Mouse (Mus musculus): ENCODE measurements at regions not wholly inside any gene's neighbourhood (a gene's known extent, or its start where the extent isn't known, plus 50 kb on each side); places are given as distances from the start of the nearest gene placed in this dataset.

- H3K27ac ChIP-seq (ENCODE audit: low read length), result no peak overlapping the region
- peaks cover 10% of the 10 kb centered on the region; the same call in 1 of the 2 replicates for H3K4me1 ChIP-seq (ENCODE audit: insufficient read depth, low read length)
- peak; percentile 65; the same call in 1 of the 2 replicates for ATAC-seq (ENCODE audit: low FRiP score, low TSS enrichment)
- WGBS, result under 1% methylated on average over 18 of the region's 18 CpGs
- peaks cover 6% of the 10 kb centered on the region for H3K27me3 ChIP-seq (ENCODE audit: insufficient read depth, low read length)
- peak overlapping the region; percentile 65 for H3K4me2 ChIP-seq (replicated peaks; ENCODE audit: low read depth, low read length)
- no peaks in the 10 kb centered on the region for H3K9me3 ChIP-seq (ENCODE audit: low read length)
- H3K4me3 ChIP-seq (ENCODE audit: low read length), result peak overlapping the region; percentile 49
- H3K36me3 ChIP-seq (ENCODE audit: insufficient read depth, low read length), result no peaks in the 10 kb centered on the region
- H3K9ac ChIP-seq (replicated peaks; ENCODE audit: low read length), result peak overlapping the region; percentile 33
Measured at GRCm38 (mm10) chr16:72028798-72029197, 279.3 kb upstream of the Robo1 start.

GRCm38 (mm10) chr16:72029273-72029672, 278.8 kb upstream of the Robo1 start:
- peak overlapping the region; percentile 49 for H3K4me3 ChIP-seq (ENCODE audit: low read length)
- H3K27me3 ChIP-seq (ENCODE audit: insufficient read depth, low read length), result peaks cover 6% of the 10 kb centered on the region
- 2% methylated on average over 4 of the region's 4 CpGs for WGBS
- no peak overlapping the region for H3K9ac ChIP-seq (replicated peaks; ENCODE audit: low read length)
- H3K27ac ChIP-seq (ENCODE audit: low read length), result no peak overlapping the region
- peak overlapping the region; percentile 65 for H3K4me2 ChIP-seq (replicated peaks; ENCODE audit: low read depth, low read length)
- no peaks in the 10 kb centered on the region for H3K36me3 ChIP-seq (ENCODE audit: insufficient read depth, low read length)
- peaks cover 10% of the 10 kb centered on the region; the same call in 1 of the 2 replicates for H3K4me1 ChIP-seq (ENCODE audit: insufficient read depth, low read length)
- H3K9me3 ChIP-seq (ENCODE audit: low read length), result no peaks in the 10 kb centered on the region
- 0 out of 2 replicates have a peak, but pooled peaks have one; percentile 33 for ATAC-seq (ENCODE audit: low FRiP score, low TSS enrichment)

- no peak overlapping the region for H3K9ac ChIP-seq (replicated peaks; ENCODE audit: low read length)
Measured at GRCm38 (mm10) chr16:72068254-72068653, 239.9 kb upstream of the Robo1 start.

GRCm38 (mm10) chr16:72069581-72069980, 238.5 kb upstream of the Robo1 start:
- no peak overlapping the region for H3K4me3 ChIP-seq (ENCODE audit: low read length)
- H3K27me3 ChIP-seq (ENCODE audit: insufficient read depth, low read length), result no peaks in the 10 kb centered on the region
- 59% methylated on average over 2 of the region's 2 CpGs for WGBS
- no peaks in the 10 kb centered on the region for H3K36me3 ChIP-seq (ENCODE audit: insufficient read depth, low read length)
- no peak overlapping the region for H3K4me2 ChIP-seq (replicated peaks; ENCODE audit: low read depth, low read length)
- H3K27ac ChIP-seq (ENCODE audit: low read length), result no peak overlapping the region
- H3K9me3 ChIP-seq (ENCODE audit: low read length), result no peaks in the 10 kb centered on the region
- H3K9ac ChIP-seq (replicated peaks; ENCODE audit: low read length), result no peak overlapping the region
- ATAC-seq (ENCODE audit: low FRiP score, low TSS enrichment), result no peak
- no peaks in the 10 kb centered on the region for H3K4me1 ChIP-seq (ENCODE audit: insufficient read depth, low read length)

More at GRCm38 (mm10) chr16:72068254-72068653, 239.9 kb upstream of the Robo1 start:
- Histone ChIP-seq H3K4me2 (replicated peaks; ENCODE audit: low read depth, low read length) (no peak overlapping the region), H3K4me3 (ENCODE audit: low read length) (no peak overlapping the region), H3K36me3 (ENCODE audit: insufficient read depth, low read length) (no peaks in the 10 kb centered on the region), H3K4me1 (ENCODE audit: insufficient read depth, low read length) (no peaks in the 10 kb centered on the region), H3K27ac (ENCODE audit: low read length) (no peak overlapping the region), H3K9me3 (ENCODE audit: low read length) (no peaks in the 10 kb centered on the region), H3K27me3 (ENCODE audit: insufficient read depth, low read length) (no peaks in the 10 kb centered on the region)
- ATAC-seq (ENCODE audit: low FRiP score, low TSS enrichment), result no peak
- 63% methylated on average over 1 of the region's 1 CpGs for WGBS

DNA sequence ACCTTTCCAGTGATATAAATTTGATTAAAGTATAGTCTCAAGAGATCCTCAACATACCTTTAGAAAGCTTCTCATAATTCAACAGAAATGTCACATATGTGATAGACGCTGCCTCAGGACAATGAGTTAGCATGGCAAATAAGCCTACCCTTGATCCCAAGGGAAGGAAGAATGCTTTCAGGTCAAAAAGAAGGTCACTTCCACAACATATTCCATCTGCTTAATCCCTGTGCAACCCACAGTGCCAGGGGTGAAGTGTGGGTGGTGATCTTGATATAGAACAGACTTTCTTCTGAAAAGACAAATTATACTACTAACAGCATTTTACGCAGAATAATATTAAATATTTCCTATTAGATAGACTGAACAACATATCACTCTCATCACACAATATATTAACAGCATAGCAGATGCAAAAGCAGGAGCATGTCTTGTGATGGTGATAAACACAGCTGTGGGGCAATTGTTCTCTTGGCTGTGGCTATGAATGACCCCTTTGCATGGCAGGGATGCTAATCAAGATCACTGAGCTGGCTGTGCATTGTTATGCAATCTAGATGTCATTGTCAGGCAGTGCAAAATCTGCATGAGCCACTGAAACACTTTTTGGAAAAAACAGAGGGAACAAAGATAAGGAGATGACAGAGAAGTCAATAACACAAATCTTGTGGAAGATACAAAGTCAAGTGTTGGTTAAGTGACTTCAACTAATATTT, 236.2 kb upstream of the Robo1 start:
- no peak overlapping the region for H3K9ac ChIP-seq (replicated peaks; ENCODE audit: low read length)
- 71% methylated on average over 2 of the region's 2 CpGs for WGBS
- no peak overlapping the region for H3K27ac ChIP-seq (ENCODE audit: low read length)
- no peak for ATAC-seq (ENCODE audit: low FRiP score, low TSS enrichment)
- no peaks in the 10 kb centered on the region for H3K4me1 ChIP-seq (ENCODE audit: insufficient read depth, low read length)
- H3K4me2 ChIP-seq (replicated peaks; ENCODE audit: low read depth, low read length), result no peak overlapping the region
- no peaks in the 10 kb centered on the region for H3K27me3 ChIP-seq (ENCODE audit: insufficient read depth, low read length)
- no peaks in the 10 kb centered on the region for H3K36me3 ChIP-seq (ENCODE audit: insufficient read depth, low read length)
- H3K9me3 ChIP-seq (ENCODE audit: low read length), result no peaks in the 10 kb centered on the region
- no peak overlapping the region for H3K4me3 ChIP-seq (ENCODE audit: low read length)

GRCm38 (mm10) chr16:72085181-72085580, 222.9 kb upstream of the Robo1 start:
- 78% methylated on average over 5 of the region's 5 CpGs for WGBS
- no peak for ATAC-seq (ENCODE audit: low FRiP score, low TSS enrichment)
- Histone ChIP-seq H3K9me3 (ENCODE audit: low read length) (no peaks in the 10 kb centered on the region), H3K9ac (replicated peaks; ENCODE audit: low read length) (no peak overlapping the region), H3K27me3 (ENCODE audit: insufficient read depth, low read length) (no peaks in the 10 kb centered on the region), H3K27ac (ENCODE audit: low read length) (no peak overlapping the region), H3K4me3 (ENCODE audit: low read length) (no peak overlapping the region), H3K36me3 (ENCODE audit: insufficient read depth, low read length) (no peaks in the 10 kb centered on the region), H3K4me1 (ENCODE audit: insufficient read depth, low read length) (no peaks in the 10 kb centered on the region), H3K4me2 (replicated peaks; ENCODE audit: low read depth, low read length) (no peak overlapping the region)

GRCm38 (mm10) chr16:72088053-72088452, 220.1 kb upstream of the Robo1 start:
- Histone ChIP-seq H3K27ac (ENCODE audit: low read length) (no peak overlapping the region), H3K4me1 (ENCODE audit: insufficient read depth, low read length) (no peaks in the 10 kb centered on the region), H3K4me3 (ENCODE audit: low read length) (no peak overlapping the region), H3K27me3 (ENCODE audit: insufficient read depth, low read length) (no peaks in the 10 kb centered on the region), H3K4me2 (replicated peaks; ENCODE audit: low read depth, low read length) (no peak overlapping the region), H3K9ac (replicated peaks; ENCODE audit: low read length) (no peak overlapping the region), H3K36me3 (ENCODE audit: insufficient read depth, low read length) (no peaks in the 10 kb centered on the region), H3K9me3 (ENCODE audit: low read length) (peaks cover 4% of the 10 kb centered on the region; the same call in 1 of the 2 replicates)
- 82% methylated on average over 4 of the region's 4 CpGs for WGBS
- no peak for ATAC-seq (ENCODE audit: low FRiP score, low TSS enrichment)

- Histone ChIP-seq H3K27me3 (ENCODE audit: insufficient read depth, low read length) (no peaks in the 10 kb centered on the region), H3K4me3 (ENCODE audit: low read length) (no peak overlapping the region), H3K9me3 (ENCODE audit: low read length) (peaks cover 4% of the 10 kb centered on the region; the same call in 1 of the 2 replicates), H3K9ac (replicated peaks; ENCODE audit: low read length) (no peak overlapping the region), H3K4me2 (replicated peaks; ENCODE audit: low read depth, low read length) (no peak overlapping the region), H3K27ac (ENCODE audit: low read length) (no peak overlapping the region), H3K36me3 (ENCODE audit: insufficient read depth, low read length) (no peaks in the 10 kb centered on the region), H3K4me1 (ENCODE audit: insufficient read depth, low read length) (no peaks in the 10 kb centered on the region)
- 88% methylated on average over 6 of the region's 6 CpGs for WGBS
- ATAC-seq (ENCODE audit: low FRiP score, low TSS enrichment), result no peak
Measured at GRCm38 (mm10) chr16:72088916-72089315, 219.2 kb upstream of the Robo1 start.

All from kidney, embryonic 16.5 days (tissue).